Mouse (Mus musculus): ENCODE measurements around the gene Rprm. TPM values are rescaled to one million over a fixed set of nuclear protein-coding genes. Genes with fewer than 3 reads are reported as not detected.
A peak's percentile ranks its signal among the peaks of the same experiment; 100 is the strongest.

The Rprm gene
- total RNA-seq (2021) = 10 to 100 TPM; 71.0 TPM
- long read RNA-seq, experiment 1, transcript Rprm-201 (1 exons, 1,460 nt) = major isoform, 33 of 33 reads
- long read RNA-seq, experiment 1, partial matches to known transcripts = 0 of 33 reads
- long read RNA-seq, experiment 1, other reads (novel, unspliced or antisense) = 0 of 33 reads
- long read RNA-seq, experiment 2, transcript Rprm-201 (1 exons, 1,460 nt) = major isoform, 21 of 21 reads
- long read RNA-seq, experiment 2, partial matches to known transcripts = 0 of 21 reads
- long read RNA-seq, experiment 2, other reads (novel, unspliced or antisense) = 0 of 21 reads

DNA sequence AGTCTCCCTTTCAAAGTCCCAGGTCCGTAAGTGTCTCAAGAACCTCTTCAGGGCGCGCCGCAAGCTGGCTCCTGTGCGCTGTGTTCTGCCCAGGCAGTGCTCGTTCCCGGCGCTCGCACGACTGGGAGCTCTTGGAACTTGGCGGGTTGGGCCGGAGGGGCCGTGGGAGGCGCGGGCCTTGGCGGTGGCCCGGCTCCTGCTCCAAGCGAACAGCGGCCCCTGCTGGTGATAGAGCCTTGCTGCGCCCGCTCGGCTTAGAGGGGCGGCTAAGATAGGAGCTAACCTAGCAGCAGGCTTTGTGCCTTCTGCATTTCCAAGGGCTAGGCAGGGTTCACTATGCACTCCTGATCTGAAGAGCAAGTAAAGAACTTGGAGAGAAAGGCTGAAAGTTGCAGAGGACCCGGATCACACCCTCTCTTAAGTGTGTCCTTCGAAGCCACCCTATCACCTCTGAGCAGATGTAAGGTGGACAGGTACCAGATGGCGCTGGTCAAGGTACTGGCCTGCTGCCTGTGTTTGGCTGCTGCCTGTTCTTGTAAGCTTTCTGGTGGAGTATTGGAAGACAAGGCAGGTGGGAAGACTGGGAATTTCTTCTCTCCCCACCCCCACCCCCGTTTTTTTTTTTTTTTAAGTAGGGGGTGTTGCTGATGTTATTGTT lies at the start of gene Rprm:
Gene Rprm, minus strand, starts transcription at position 123 of the 658 bp plus-strand sequence.
- peak; percentile 98 for TF ChIP-seq CTCF (IDR thresholded peaks at IDR 0.05)
- DNase-seq (ENCODE audit: extremely low spot score in 1 of 2, low spot score in 2 of 2) = peak; percentile 92 to 97
- intact Hi-C loops (cut with DNase I) = loop anchor here (1.0 to 10.0 kb wide), 5 partner anchors 358 to 879 kb away; no protein-coding TSS in a partner anchor
- peak within 1 kb of the TSS; percentile 47 for H3K4me3 ChIP-seq
- peak within 1 kb of the TSS; percentile 55; the same call in 1 of the 2 replicates for H3K27ac ChIP-seq

GRCm38 (mm10) chr2:54119305-54119704 lies 34.0 kb upstream of the Rprm start:
- no peak overlapping the region for H3K4me3 ChIP-seq
- intact Hi-C loops (cut with DNase I) = loop anchor here (5.0 to 10.0 kb wide), 4 partner anchors 785 to 1362 kb away; no protein-coding TSS in a partner anchor

DNA sequence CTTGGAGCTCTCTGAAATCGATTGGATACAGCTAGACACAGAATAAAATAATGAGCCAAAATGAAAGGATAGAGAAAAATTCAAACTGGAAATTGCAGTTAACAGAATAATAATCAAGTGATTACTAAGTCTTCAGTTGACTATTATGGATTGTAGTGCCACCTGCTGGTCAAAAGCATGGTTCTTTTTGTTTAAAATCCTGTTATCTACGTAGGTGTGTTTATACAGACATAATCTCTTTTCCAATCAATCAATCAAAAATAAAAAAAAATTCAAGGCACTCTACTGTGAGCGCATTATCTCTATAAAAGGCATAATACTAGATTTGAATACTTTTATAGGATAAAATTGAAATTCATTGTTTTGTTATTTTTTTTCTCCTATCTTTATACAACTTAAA lies 33.5 kb upstream of the Rprm start:
- TF ChIP-seq CTCF (IDR thresholded peaks at IDR 0.05) = peak; percentile 71
- no peak overlapping the region for H3K27ac ChIP-seq
- DNase-seq (ENCODE audit: extremely low spot score in 1 of 2, low spot score in 2 of 2) = peak; percentile 21
- no peak overlapping the region for H3K4me3 ChIP-seq
- intact Hi-C loops (cut with DNase I) = loop anchor here (5.0 to 10.0 kb wide), 4 partner anchors 784 to 1362 kb away; no protein-coding TSS in a partner anchor

More at GRCm38 (mm10) chr2:54119305-54119704, 34.0 kb upstream of the Rprm start:
- no peak for TF ChIP-seq CTCF (IDR thresholded peaks at IDR 0.05)
- no peak for DNase-seq (ENCODE audit: extremely low spot score in 1 of 2, low spot score in 2 of 2)
- no peak overlapping the region for H3K27ac ChIP-seq

- no peak for TF ChIP-seq CTCF (IDR thresholded peaks at IDR 0.05)
- intact Hi-C loops (cut with DNase I) = loop anchor here (10.0 kb wide), 1 partner anchor 776 kb away; no protein-coding TSS in a partner anchor
- DNase-seq (ENCODE audit: extremely low spot score in 1 of 2, low spot score in 2 of 2) = no peak
- no peak overlapping the region for H3K4me3 ChIP-seq
- no peak overlapping the region for H3K27ac ChIP-seq
These were observed 25.9 kb upstream of the Rprm start for GRCm38 (mm10) chr2:54111294-54111693.

- H3K4me3 ChIP-seq = no peak overlapping the region
- no peak for DNase-seq (ENCODE audit: extremely low spot score in 1 of 2, low spot score in 2 of 2)
- no peak overlapping the region for H3K27ac ChIP-seq
- no peak for TF ChIP-seq CTCF (IDR thresholded peaks at IDR 0.05)
- intact Hi-C loops (cut with DNase I) = no loop called here
These were observed 20.9 kb upstream of the Rprm start for GRCm38 (mm10) chr2:54106232-54106726.

DNA sequence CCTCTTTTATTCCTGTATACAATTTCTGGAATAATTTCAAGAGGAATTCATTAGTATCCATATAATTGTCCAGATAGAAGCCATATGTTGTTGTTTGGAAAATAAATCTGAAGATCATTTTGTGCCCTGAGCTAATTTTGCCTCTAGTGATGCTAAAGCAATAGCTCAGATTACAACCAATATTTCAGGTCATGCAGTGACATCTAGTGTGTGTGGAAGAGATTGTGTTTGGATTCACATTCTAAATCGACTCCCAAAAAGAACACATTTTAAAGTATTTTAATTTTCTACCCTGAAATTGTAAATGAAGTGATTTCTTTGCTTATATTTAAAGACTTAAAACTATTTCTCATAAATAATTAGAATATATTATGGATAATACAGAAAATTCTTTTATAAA lies 14.6 kb upstream of the Rprm start:
- intact Hi-C loops (cut with DNase I) = loop anchor here (5.0 kb wide), 1 partner anchor 898 kb away; no protein-coding TSS in a partner anchor
- TF ChIP-seq CTCF (IDR thresholded peaks at IDR 0.05) = peak; percentile 35
- DNase-seq (ENCODE audit: extremely low spot score in 1 of 2, low spot score in 2 of 2) = no peak
- Histone ChIP-seq H3K4me3 (no peak overlapping the region), H3K27ac (no peak overlapping the region)

- intact Hi-C loops (cut with DNase I) = no loop called here
- Histone ChIP-seq H3K27ac (no peak overlapping the region), H3K4me3 (no peak overlapping the region)
- DNase-seq (ENCODE audit: extremely low spot score in 1 of 2, low spot score in 2 of 2) = no peak
- TF ChIP-seq CTCF (IDR thresholded peaks at IDR 0.05) = no peak
These were observed 7.3 kb upstream of the Rprm start for GRCm38 (mm10) chr2:54092616-54093015.

DNA sequence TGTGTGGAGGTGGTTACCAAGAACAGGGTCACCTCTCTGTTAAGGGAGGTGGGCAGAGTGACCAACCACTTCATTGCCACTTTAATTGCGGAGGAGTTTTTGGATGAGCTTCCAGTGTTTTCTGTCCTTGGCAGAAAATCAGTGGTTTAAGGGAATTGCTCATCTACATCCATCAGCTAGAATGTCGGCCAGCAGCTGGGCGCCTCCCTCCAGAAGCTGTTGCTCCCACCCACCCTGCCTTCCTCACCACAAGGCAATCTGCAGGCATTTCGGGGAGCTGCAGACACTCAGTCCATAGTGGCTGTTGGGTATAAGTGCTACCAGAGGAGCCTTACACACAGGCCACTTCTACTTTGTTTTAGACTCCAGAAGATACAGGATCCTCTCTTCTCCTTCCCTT lies 902 bp upstream of the Rprm start:
- peak; percentile 26 to 44 for DNase-seq (ENCODE audit: extremely low spot score in 1 of 2, low spot score in 2 of 2)
- no peak; the same call in 1 of the 2 replicates for TF ChIP-seq CTCF (IDR thresholded peaks at IDR 0.05)
- peak overlapping the region; percentile 50; the same call in 1 of the 2 replicates for H3K27ac ChIP-seq
- intact Hi-C loops (cut with DNase I) = loop anchor here (1.0 to 10.0 kb wide), 3 partner anchors 359 to 511 kb away; no protein-coding TSS in a partner anchor
- H3K4me3 ChIP-seq = no peak overlapping the region

GRCm38 (mm10) chr2:54084737-54085429 lies 469 bp downstream of the Rprm start:
- H3K27ac ChIP-seq = peak overlapping the region; percentile 55; the same call in 1 of the 2 replicates
- peak overlapping the region; percentile 47 for H3K4me3 ChIP-seq
- no peak for DNase-seq (ENCODE audit: extremely low spot score in 1 of 2, low spot score in 2 of 2)
- no peak for TF ChIP-seq CTCF (IDR thresholded peaks at IDR 0.05)
- intact Hi-C loops (cut with DNase I) = loop anchor here (1.0 to 10.0 kb wide), 4 partner anchors 358 to 878 kb away; no protein-coding TSS in a partner anchor

DNA sequence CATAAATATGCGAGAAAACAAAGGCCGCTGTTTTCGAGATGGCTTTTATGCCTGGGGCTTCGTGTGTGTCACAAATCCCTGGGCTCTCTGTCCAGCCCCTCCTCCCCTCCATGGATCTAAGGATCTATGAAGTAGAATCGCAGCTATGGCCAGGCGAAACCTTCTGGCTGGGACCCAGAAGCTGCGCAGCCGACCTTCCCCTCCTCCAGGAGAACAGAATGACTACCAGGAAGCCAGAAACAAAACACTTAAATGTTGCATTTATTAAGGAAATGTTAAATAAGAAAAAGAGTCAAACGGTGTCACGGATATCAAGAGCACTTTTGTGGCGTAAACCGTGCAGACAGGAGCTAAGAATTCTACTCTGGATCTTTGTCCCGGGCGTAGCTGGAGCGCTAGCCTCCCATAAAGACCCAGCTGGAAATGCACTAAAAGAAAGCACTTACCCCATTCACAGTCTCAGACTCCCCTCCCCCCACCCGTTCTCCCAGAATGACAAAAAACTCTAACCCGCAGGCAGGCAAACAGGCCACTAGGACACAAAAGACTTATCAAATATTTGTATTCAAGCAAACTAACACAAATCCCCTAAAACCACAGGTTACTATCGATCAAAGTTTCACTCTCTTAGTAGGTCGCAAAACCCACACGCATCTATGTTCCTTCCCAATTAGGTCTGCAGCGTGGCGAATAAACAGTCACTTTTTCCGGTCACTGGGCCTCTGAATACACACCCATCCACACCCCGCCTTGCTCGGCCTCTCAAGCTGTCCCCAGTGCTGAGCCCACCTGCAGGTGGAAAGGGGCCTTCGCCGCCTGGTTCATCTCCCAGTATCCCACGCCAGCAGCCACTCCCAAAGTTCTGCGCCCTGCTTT lies 1.3 kb downstream of the Rprm start:
- TF ChIP-seq CTCF (IDR thresholded peaks at IDR 0.05) = no peak
- intact Hi-C loops (cut with DNase I) = loop anchor here (2.0 to 10.0 kb wide), 2 partner anchors 509 to 877 kb away; no protein-coding TSS in a partner anchor
- DNase-seq (ENCODE audit: extremely low spot score in 1 of 2, low spot score in 2 of 2) = no peak
- H3K27ac ChIP-seq = peak overlapping the region; percentile 55; the same call in 1 of the 2 replicates
- peak overlapping the region; percentile 47 for H3K4me3 ChIP-seq
